Mouse (Mus musculus) myocyte (in vitro differentiated cells): Measurements from ENCODE around the gene Brd3os.

Source experiments
- E2F4 ChIP-seq: IDR thresholded peaks from one replicate; pipeline ENCODE4 v1.6.1; 2011; ENCODE audit warnings: mild to moderate bottlenecking, control low read depth, moderate library complexity; ENCODE audit not compliant: insufficient read depth
- MYOG ChIP-seq, 3 experiments: IDR thresholded peaks; one replicate each; pipeline ENCODE4 v1.6.1; 2011; ENCODE audit warnings: control low read depth in 2 of 3, low read depth in 2 of 3, mild to moderate bottlenecking in 2 of 3; ENCODE audit not compliant: insufficient read length in 2 of 3, control insufficient read depth in 1 of 3, insufficient read depth in 1 of 3
- POLR2A ChIP-seq: IDR thresholded peaks from one replicate; pipeline ENCODE4 v1.6.1; 2011; ENCODE audit warnings: low read depth, mild to moderate bottlenecking, control low read depth, moderate library complexity; ENCODE audit not compliant: insufficient read length
- TCF12 ChIP-seq: IDR thresholded peaks from one replicate; pipeline ENCODE4 v1.6.1; 2011; ENCODE audit warnings: mild to moderate bottlenecking, control low read depth; ENCODE audit not compliant: poor library complexity, insufficient read depth, severe bottlenecking

- TF ChIP-seq TCF12 (no peak), E2F4 (no peak), POLR2A (no peak), MYOG (IDR thresholded peaks at IDR 0.05; ENCODE audit: control insufficient read depth in 1 of 3, insufficient read depth in 1 of 3, insufficient read length in 2 of 3, low read depth in 2 of 3) (no peak)
Measured at GRCm38 (mm10) chr2:27430621-27431020, 11.5 kb upstream of the Brd3os start.
